ENCODE assay signal across 7 mouse cellular contexts in genomic region chr10:125994855-125995254, GRCm38 (mm10). TPM values are rescaled to one million over a fixed set of nuclear protein-coding genes. Genes with fewer than 3 reads are reported as not detected.
A peak's percentile ranks its signal among the peaks of the same experiment; 100 is the strongest.
DNase-seq lines count a peak whose midpoint lies in the region; ATAC-seq and TF ChIP-seq lines count a peak whose summit lies in the region.

No protein-coding gene starts in this region.

- intact Hi-C loops in gastrocnemius, adult 2 months (cut with DNase I) = loop anchor here (1.0 to 2.0 kb wide), 2 partner anchors 210 to 270 kb away; no protein-coding TSS in a partner anchor

- no peaks in the 10 kb centered on the region for H3K27me3 ChIP-seq in midbrain, embryonic 11.5 days (ENCODE audit: control insufficient read depth, insufficient read depth, low read length)
- H3K27me3 ChIP-seq in midbrain, embryonic 10.5 days (ENCODE audit: low read depth, poor library complexity, severe bottlenecking) = 0 out of 2 replicates have a peak, but pooled peaks cover 4% of the 10 kb centered on the region

- H3K36me3 ChIP-seq in midbrain, embryonic 11.5 days (ENCODE audit: control insufficient read depth, insufficient read depth, low read length) = peaks cover 6% of the 10 kb centered on the region
- H3K36me3 ChIP-seq in midbrain, embryonic 10.5 days = peaks cover 45% of the 10 kb centered on the region

- H3K27ac ChIP-seq in midbrain, embryonic 11.5 days (ENCODE audit: low read depth, low read length) = no peak overlapping the region
- no peak overlapping the region for H3K27ac ChIP-seq in midbrain, embryonic 10.5 days (replicated peaks)
- peak overlapping the region; percentile 51; the same call in 1 of the 2 replicates for H3K27ac ChIP-seq in gastrocnemius, adult 2 months

- no peak for DNase-seq in midbrain, embryonic 11.5 days (ENCODE audit: low spot score, missing footprints)
- DNase-seq in midbrain, embryonic 10.5 days (ENCODE audit: low spot score) = no peak
- DNase-seq in brain, adult 2 months (ENCODE audit: low read depth, low spot score) = peak; percentile 62
- DNase-seq in gastrocnemius, adult 2 months = peak; percentile 64
- DNase-seq in kidney, postnatal 25 days = peak; percentile 47 to 71
- DNase-seq in layer of hippocampus, postnatal 25 days (ENCODE audit: extremely low spot score in 1 of 2, low spot score in 1 of 2) = no peak

- no peak overlapping the region for H3K4me3 ChIP-seq in midbrain, embryonic 11.5 days (ENCODE audit: low read depth, low read length)
- no peak overlapping the region for H3K4me3 ChIP-seq in midbrain, embryonic 10.5 days
- no peak overlapping the region for H3K4me3 ChIP-seq in gastrocnemius, adult 2 months

- TF ChIP-seq CTCF in gastrocnemius, adult 2 months (IDR thresholded peaks at IDR 0.05) = peak; percentile 70

- H3K9me3 ChIP-seq in midbrain, embryonic 11.5 days (ENCODE audit: control insufficient read depth, low read length) = no peaks in the 10 kb centered on the region
- H3K9me3 ChIP-seq in midbrain, embryonic 10.5 days (replicated peaks) = no peaks in the 10 kb centered on the region

- peaks cover 9% of the 10 kb centered on the region; the same call in 1 of the 2 replicates for H3K4me1 ChIP-seq in midbrain, embryonic 11.5 days (ENCODE audit: control insufficient read depth, insufficient read depth, low read length)
- H3K4me1 ChIP-seq in midbrain, embryonic 10.5 days = peaks cover 41% of the 10 kb centered on the region

- no peak overlapping the region for H3K4me2 ChIP-seq in midbrain, embryonic 11.5 days

- ATAC-seq in midbrain, embryonic 11.5 days (ENCODE audit: low FRiP score) = peak; percentile 34; the same call in 1 of the 2 replicates
- ATAC-seq in megakaryocyte-erythroid progenitor cell, adult 5-6 weeks (replicated peaks; ENCODE audit: low FRiP score, low TSS enrichment, poor library complexity, severe bottlenecking) = peak; percentile 97

- no peak overlapping the region for H3K9ac ChIP-seq in midbrain, embryonic 11.5 days (ENCODE audit: low read length)

- WGBS in midbrain, embryonic 11.5 days = 95% methylated on average over 1 of the region's 1 CpGs
- WGBS in midbrain, embryonic 10.5 days = 79% methylated on average over 1 of the region's 1 CpGs

RNA-seq across cellular contexts. Expression of gene Lrig3, which starts 28.9 kb away (rescaled TPM):
- polyA plus RNA-seq in midbrain, embryonic 11.5 days (2014; fragmentation: Nextera tagmentation; extraction: Ambion mirVana) = 9.2 and 9.5 TPM in 2 replicates
- polyA plus RNA-seq in midbrain, embryonic 10.5 days (2016; fragmentation: Nextera tagmentation; extraction: Ambion mirVana) = 9.8 and 11.1 TPM in 2 replicates
- 1 to 10 TPM; 4.0 to 4.5 TPM for total RNA-seq in gastrocnemius, adult 2 months (2021)
- 0.52 and 0.59 TPM in 2 replicates for total RNA-seq in megakaryocyte-erythroid progenitor cell, adult 5-6 weeks (2014; fragmentation: Nextera tagmentation)
- total RNA-seq in megakaryocyte-erythroid progenitor cell, adult 5-6 weeks (2017) = 1.3 TPM in 1 of 2 replicates, not detected in the other
- total RNA-seq in layer of hippocampus, postnatal 25 days (2021) = 1 to 10 TPM; 3.3 to 3.5 TPM

Comparison
In these comparisons a context has a peak if more than half of its experiments do, and no peak if none do; other contexts are left out.
1. DNase-seq: peak in brain, adult 2 months (single experiment), gastrocnemius, adult 2 months (single experiment) and kidney, postnatal 25 days (2 of 2); none in midbrain, embryonic 11.5 days (single experiment), midbrain, embryonic 10.5 days (single experiment) and layer of hippocampus, postnatal 25 days (0 of 2).